Mouse (Mus musculus): ENCODE data around the gene Gm9117.
"Not testable (repeated sequence)": the region's sequence is repeated elsewhere in the genome, so short reads cannot be mapped to it uniquely, and the experiment has no call there.

The Gm9117 gene

DNA sequence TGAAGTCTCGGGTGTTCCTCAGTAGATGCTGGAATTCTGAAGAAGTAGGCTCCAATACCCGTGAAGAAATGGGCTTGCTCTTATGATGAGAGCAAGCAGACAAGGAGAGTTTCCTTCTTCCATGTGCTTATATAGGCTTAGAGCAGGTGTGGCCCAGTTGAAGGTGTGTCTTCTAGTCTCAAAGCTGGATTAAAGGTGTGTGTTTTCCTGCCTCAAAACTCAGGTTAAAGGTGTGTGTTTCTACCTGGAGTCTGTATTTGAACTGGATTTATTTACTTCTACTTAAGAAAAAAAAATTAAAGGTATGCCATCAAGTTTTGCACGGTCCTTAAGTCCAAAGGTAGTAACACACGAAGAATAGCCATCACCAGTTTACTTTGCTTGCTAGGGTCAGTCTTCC, at the start of gene Gm9117:
Gm9117 (minus strand) TSS at position 101 of the 400 bp plus-strand sequence.
- not testable (repeated sequence) for DNase-seq (ENCODE audit: low spot score)

DNA sequence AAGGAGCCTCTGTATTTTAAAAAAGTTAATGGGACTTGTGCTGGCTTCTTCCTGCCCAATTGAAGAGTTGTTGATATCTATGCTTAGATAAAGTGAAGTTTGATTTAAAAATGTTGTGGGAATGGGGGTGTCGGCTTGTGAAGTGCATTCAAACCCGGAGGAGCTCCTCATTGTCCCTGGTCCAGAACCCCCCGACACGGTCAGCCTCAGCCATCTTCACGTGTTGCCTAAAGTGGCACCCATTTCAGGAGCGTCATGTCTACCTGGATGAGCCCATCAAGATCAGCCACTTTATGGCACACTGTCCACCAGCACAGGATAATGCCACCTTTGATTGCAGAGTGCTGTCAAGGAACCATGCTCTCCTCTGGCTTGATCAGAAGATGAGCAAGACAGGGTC, 25.6 kb upstream of the Gm9117 start:
- not testable (repeated sequence) for DNase-seq (ENCODE audit: low spot score)

- DNase-seq (ENCODE audit: low spot score) = not testable (repeated sequence)
These were observed 17.9 kb upstream of the Gm9117 start, which contains the start of gene Tdpoz5 for GRCm38 (mm10) chr3:93961214-93961613. Gene Tdpoz5, minus strand, starts transcription at chr3:93961314.

DNA sequence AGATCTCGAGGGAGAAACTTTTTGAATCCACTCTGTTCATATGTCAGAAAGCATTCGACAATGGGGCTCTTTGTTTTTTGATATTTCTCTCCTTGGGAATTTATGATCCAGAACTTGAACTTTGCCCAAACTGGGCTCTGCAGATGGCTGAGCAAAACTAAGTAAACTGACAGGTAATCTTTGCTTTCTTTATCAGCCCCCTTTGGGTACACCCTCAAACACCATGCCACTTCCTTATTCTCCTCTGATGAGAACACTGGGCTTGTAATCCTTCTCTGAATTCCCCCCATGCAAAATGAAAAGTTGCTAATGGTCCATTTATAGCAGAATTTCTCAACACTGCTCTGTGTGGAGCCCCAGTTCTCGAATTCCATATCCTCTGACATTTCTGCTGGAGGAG, 5.0 kb downstream of the Gm9117 start:
- DNase-seq (ENCODE audit: low spot score) = not testable (repeated sequence)
